Mouse (Mus musculus): ENCODE measurements around the gene Ubap2l. TPM values are rescaled to one million over a fixed set of nuclear protein-coding genes. Genes with fewer than 3 reads are reported as not detected.

Gene Ubap2l
- polyA plus RNA-seq, 1 experiment from 2014 or later: 120 TPM

GRCm38 (mm10) chr3:90084790-90085189 is 32.4 kb upstream of the Ubap2l start:
- no peak overlapping the region for H3K4me2 ChIP-seq (ENCODE audit: low read length)
- peaks cover 46% of the 10 kb centered on the region for H3K4me1 ChIP-seq (ENCODE audit: control insufficient read depth, insufficient read depth, low read length)
- H3K27me3 ChIP-seq (ENCODE audit: control insufficient read depth, insufficient read depth, low read depth, low read length): no peaks in the 10 kb centered on the region
- no peak overlapping the region for H3K27ac ChIP-seq (ENCODE audit: low read length)
- no peak overlapping the region for H3K4me3 ChIP-seq (ENCODE audit: low read depth, low read length)
- peaks cover 21% of the 10 kb centered on the region for H3K36me3 ChIP-seq (ENCODE audit: control insufficient read depth, insufficient read depth, low read length)
- ATAC-seq: no peak
- 91% methylated on average over 4 of the region's 4 CpGs for WGBS
- no peaks in the 10 kb centered on the region for H3K9me3 ChIP-seq (replicated peaks; ENCODE audit: control insufficient read depth, low read length, poor library complexity, severe bottlenecking)
- no peak overlapping the region for H3K9ac ChIP-seq (ENCODE audit: low read depth, low read length)

GRCm38 (mm10) chr3:90083698-90084324 is 31.4 kb upstream of the Ubap2l start:
- H3K4me3 ChIP-seq (ENCODE audit: low read depth, low read length): no peak overlapping the region
- no peaks in the 10 kb centered on the region for H3K9me3 ChIP-seq (replicated peaks; ENCODE audit: control insufficient read depth, low read length, poor library complexity, severe bottlenecking)
- H3K27ac ChIP-seq (ENCODE audit: low read length): peak overlapping the region; percentile 50
- WGBS: 41% methylated on average over 3 of the region's 3 CpGs
- H3K9ac ChIP-seq (ENCODE audit: low read depth, low read length): 0 out of 2 replicates have a peak overlapping the region, but pooled peaks have one; percentile 30
- no peaks in the 10 kb centered on the region for H3K27me3 ChIP-seq (ENCODE audit: control insufficient read depth, insufficient read depth, low read depth, low read length)
- H3K36me3 ChIP-seq (ENCODE audit: control insufficient read depth, insufficient read depth, low read length): peaks cover 13% of the 10 kb centered on the region
- ATAC-seq: no peak
- H3K4me2 ChIP-seq (ENCODE audit: low read length): peak overlapping the region; percentile 31
- H3K4me1 ChIP-seq (ENCODE audit: control insufficient read depth, insufficient read depth, low read length): peaks cover 48% of the 10 kb centered on the region

GRCm38 (mm10) chr3:90083034-90083433 is 30.6 kb upstream of the Ubap2l start:
- WGBS: 61% methylated on average over 5 of the region's 5 CpGs
- ATAC-seq: no peak
- Histone ChIP-seq H3K27ac (ENCODE audit: low read length) (peak overlapping the region; percentile 50; the same call in 1 of the 2 replicates), H3K9ac (ENCODE audit: low read depth, low read length) (no peak overlapping the region), H3K36me3 (ENCODE audit: control insufficient read depth, insufficient read depth, low read length) (peaks cover 7% of the 10 kb centered on the region), H3K4me1 (ENCODE audit: control insufficient read depth, insufficient read depth, low read length) (peaks cover 49% of the 10 kb centered on the region), H3K27me3 (ENCODE audit: control insufficient read depth, insufficient read depth, low read depth, low read length) (no peaks in the 10 kb centered on the region), H3K9me3 (replicated peaks; ENCODE audit: control insufficient read depth, low read length, poor library complexity, severe bottlenecking) (no peaks in the 10 kb centered on the region), H3K4me2 (ENCODE audit: low read length) (no peak overlapping the region), H3K4me3 (ENCODE audit: low read depth, low read length) (no peak overlapping the region)

- Histone ChIP-seq H3K9ac (ENCODE audit: low read depth, low read length) (0 out of 2 replicates have a peak overlapping the region, but pooled peaks have one; percentile 10), H3K27ac (ENCODE audit: low read length) (no peak overlapping the region), H3K4me3 (ENCODE audit: low read depth, low read length) (no peak overlapping the region), H3K4me2 (ENCODE audit: low read length) (peak overlapping the region; percentile 93), H3K4me1 (ENCODE audit: control insufficient read depth, insufficient read depth, low read length) (peaks cover 49% of the 10 kb centered on the region), H3K9me3 (replicated peaks; ENCODE audit: control insufficient read depth, low read length, poor library complexity, severe bottlenecking) (no peaks in the 10 kb centered on the region), H3K27me3 (ENCODE audit: control insufficient read depth, insufficient read depth, low read depth, low read length) (no peaks in the 10 kb centered on the region), H3K36me3 (ENCODE audit: control insufficient read depth, insufficient read depth, low read length) (no peaks in the 10 kb centered on the region)
- WGBS: 75% methylated on average over 5 of the region's 5 CpGs
- no peak for ATAC-seq
These were observed 29.2 kb upstream of the Ubap2l start for GRCm38 (mm10) chr3:90081365-90082240.

GRCm38 (mm10) chr3:90080498-90080863 is 28.1 kb upstream of the Ubap2l start:
- peak overlapping the region; percentile 93 for H3K4me2 ChIP-seq (ENCODE audit: low read length)
- under 1% methylated on average over 6 of the region's 6 CpGs for WGBS
- no peak for ATAC-seq
- no peaks in the 10 kb centered on the region for H3K27me3 ChIP-seq (ENCODE audit: control insufficient read depth, insufficient read depth, low read depth, low read length)
- no peaks in the 10 kb centered on the region for H3K9me3 ChIP-seq (replicated peaks; ENCODE audit: control insufficient read depth, low read length, poor library complexity, severe bottlenecking)
- peaks cover 49% of the 10 kb centered on the region for H3K4me1 ChIP-seq (ENCODE audit: control insufficient read depth, insufficient read depth, low read length)
- H3K36me3 ChIP-seq (ENCODE audit: control insufficient read depth, insufficient read depth, low read length): no peaks in the 10 kb centered on the region
- peak overlapping the region; percentile 90 for H3K9ac ChIP-seq (ENCODE audit: low read depth, low read length)
- peak overlapping the region; percentile 95 for H3K4me3 ChIP-seq (ENCODE audit: low read depth, low read length)
- H3K27ac ChIP-seq (ENCODE audit: low read length): peak overlapping the region; percentile 93

GRCm38 (mm10) chr3:90079763-90080497 is 27.5 kb upstream of the Ubap2l start:
- WGBS: 0% methylated on average over 51 of the region's 53 CpGs
- H3K4me1 ChIP-seq (ENCODE audit: control insufficient read depth, insufficient read depth, low read length): peaks cover 46% of the 10 kb centered on the region
- no peaks in the 10 kb centered on the region for H3K36me3 ChIP-seq (ENCODE audit: control insufficient read depth, insufficient read depth, low read length)
- H3K9ac ChIP-seq (ENCODE audit: low read depth, low read length): peak overlapping the region; percentile 90
- peak; percentile 80 for ATAC-seq
- H3K4me2 ChIP-seq (ENCODE audit: low read length): peak overlapping the region; percentile 93
- H3K27ac ChIP-seq (ENCODE audit: low read length): peak overlapping the region; percentile 93
- H3K27me3 ChIP-seq (ENCODE audit: control insufficient read depth, insufficient read depth, low read depth, low read length): no peaks in the 10 kb centered on the region
- peak overlapping the region; percentile 95 for H3K4me3 ChIP-seq (ENCODE audit: low read depth, low read length)
- no peaks in the 10 kb centered on the region for H3K9me3 ChIP-seq (replicated peaks; ENCODE audit: control insufficient read depth, low read length, poor library complexity, severe bottlenecking)

- WGBS: under 1% methylated on average over 33 of the region's 33 CpGs
- peaks cover 39% of the 10 kb centered on the region for H3K4me1 ChIP-seq (ENCODE audit: control insufficient read depth, insufficient read depth, low read length)
These were observed 26.8 kb upstream of the Ubap2l start for GRCm38 (mm10) chr3:90079133-90079762.

GRCm38 (mm10) chr3:90078224-90078623 is 25.8 kb upstream of the Ubap2l start:
- H3K27ac ChIP-seq (ENCODE audit: low read length): no peak overlapping the region
- no peak overlapping the region for H3K4me3 ChIP-seq (ENCODE audit: low read depth, low read length)
- no peaks in the 10 kb centered on the region for H3K9me3 ChIP-seq (replicated peaks; ENCODE audit: control insufficient read depth, low read length, poor library complexity, severe bottlenecking)
- no peaks in the 10 kb centered on the region for H3K36me3 ChIP-seq (ENCODE audit: control insufficient read depth, insufficient read depth, low read length)
- ATAC-seq: no peak
- no peak overlapping the region for H3K9ac ChIP-seq (ENCODE audit: low read depth, low read length)
- no peaks in the 10 kb centered on the region for H3K27me3 ChIP-seq (ENCODE audit: control insufficient read depth, insufficient read depth, low read depth, low read length)
- 55% methylated on average over 5 of the region's 5 CpGs for WGBS
- peaks cover 29% of the 10 kb centered on the region for H3K4me1 ChIP-seq (ENCODE audit: control insufficient read depth, insufficient read depth, low read length)
- no peak overlapping the region for H3K4me2 ChIP-seq (ENCODE audit: low read length)

More at GRCm38 (mm10) chr3:90079133-90079762, 26.8 kb upstream of the Ubap2l start:
- Histone ChIP-seq H3K4me2 (ENCODE audit: low read length) (peak overlapping the region; percentile 93), H3K27me3 (ENCODE audit: control insufficient read depth, insufficient read depth, low read depth, low read length) (no peaks in the 10 kb centered on the region), H3K27ac (ENCODE audit: low read length) (peak overlapping the region; percentile 93), H3K36me3 (ENCODE audit: control insufficient read depth, insufficient read depth, low read length) (no peaks in the 10 kb centered on the region), H3K4me3 (ENCODE audit: low read depth, low read length) (peak overlapping the region; percentile 95), H3K9ac (ENCODE audit: low read depth, low read length) (peak overlapping the region; percentile 90), H3K9me3 (replicated peaks; ENCODE audit: control insufficient read depth, low read length, poor library complexity, severe bottlenecking) (no peaks in the 10 kb centered on the region)
- ATAC-seq: peak; percentile 96
